Mouse (Mus musculus) forebrain, embryonic 14.5 days (tissue): ENCODE results near the gene Ddx47. TPM values are rescaled to one million over a fixed set of nuclear protein-coding genes. Genes with fewer than 3 reads are reported as not detected.

Experiments used
- ATAC-seq: fragments of 200-750 bp; cut with Nextera tagmentation; 2 replicates; pipeline ENCODE4 v1.8.0; 2017; ENCODE audit warnings: mild to moderate bottlenecking, moderate library complexity
- DNase-seq: peaks from one replicate; pipeline ENCODE4 v3.0.0-alpha.2; 2015; ENCODE audit warnings: low spot score
- H3K27ac ChIP-seq: fragments of 300-500 bp; sonication (generic); 2 replicates; pipeline ENCODE4 v1.5.1; 2014; ENCODE audit warnings: low read depth, mild to moderate bottlenecking, control low read depth, low read length, moderate library complexity
- H3K27me3 ChIP-seq: fragments of 300-500 bp; sonication (generic); replicated peaks from 2 replicates; pipeline ENCODE4 v1.6.1; 2014; ENCODE audit warnings: low read length, control low read depth, mixed read lengths; ENCODE audit not compliant: control insufficient read depth, insufficient read depth
- H3K36me3 ChIP-seq: fragments of 300-500 bp; sonication (generic); 2 replicates; pipeline ENCODE4 v1.6.1; 2014; ENCODE audit warnings: low read length, control low read depth; ENCODE audit not compliant: control insufficient read depth, insufficient read depth
- H3K4me1 ChIP-seq: fragments of 300-500 bp; sonication (generic); 2 replicates; pipeline ENCODE4 v1.6.1; 2014; ENCODE audit warnings: antibody characterized with exemption, low read length, control low read depth; ENCODE audit not compliant: control insufficient read depth, insufficient read depth
- H3K4me2 ChIP-seq: fragments of 300-500 bp; sonication (generic); 2 replicates; pipeline ENCODE4 v1.6.1; 2014; ENCODE audit warnings: mild to moderate bottlenecking, control low read depth, low read length
- H3K4me3 ChIP-seq: fragments of 300-500 bp; sonication (generic); 2 replicates; pipeline ENCODE4 v1.5.1; 2014; ENCODE audit warnings: low read depth, low read length, control low read depth
- H3K9ac ChIP-seq: fragments of 300-500 bp; sonication (generic); 2 replicates; pipeline ENCODE4 v1.6.1; 2014; ENCODE audit warnings: mild to moderate bottlenecking, low read length, control low read depth, moderate library complexity
- H3K9me3 ChIP-seq: fragments of 300-500 bp; sonication (generic); replicated peaks from 2 replicates; pipeline ENCODE4 v1.6.1; 2016; ENCODE audit warnings: low read length, control low read depth, mixed read lengths; ENCODE audit not compliant: control insufficient read depth
- WGBS: fragments of 180-500 bp; shearing (Covaris S2); extraction: QIAGEN DNeasy Blood & Tissue Kit; methylation state at CpG from one replicate; pipeline ENCODE4 v1.1.7; 2014; 5-methylcytosine and 5-hydroxymethylcytosine counted together
- polyA plus RNA-seq: library from polyadenylated mRNA; unstranded; fragments of >200 nt; fragmentation: Nextera tagmentation; extraction: Ambion mirVana; gene quantifications from 2 replicates; pipeline ENCODE4 v1.2.1, GENCODE M21; 2014

Ddx47 gene
- polyA plus RNA-seq, 1 experiment from 2014 or later = 79.8 TPM

DNA sequence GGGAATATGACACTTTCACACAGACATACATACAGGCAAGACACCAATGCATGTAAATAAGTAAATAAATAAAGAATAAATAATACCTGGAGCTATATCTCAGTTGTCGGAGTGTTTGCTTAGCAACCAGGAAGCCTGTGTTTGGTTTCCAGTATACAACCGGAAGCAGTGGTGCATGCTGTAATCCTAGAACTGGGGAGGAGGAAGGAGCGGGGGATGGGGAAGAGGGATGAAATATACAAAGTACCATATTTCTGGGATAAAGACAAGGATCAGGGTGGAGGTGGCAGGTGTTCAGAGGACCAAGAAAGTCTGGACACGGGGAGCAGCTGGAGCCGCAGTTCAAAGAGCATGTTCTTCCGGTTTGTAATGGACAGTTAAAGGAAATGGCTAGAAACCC, 37.1 kb downstream of the Ddx47 start:
- Histone ChIP-seq H3K4me2 (no peak overlapping the region), H3K9ac (no peak overlapping the region), H3K4me3 (no peak overlapping the region), H3K27me3 (no peaks in the 10 kb centered on the region), H3K27ac (no peak overlapping the region), H3K4me1 (no peaks in the 10 kb centered on the region), H3K9me3 (no peaks in the 10 kb centered on the region), H3K36me3 (no peaks in the 10 kb centered on the region)
- WGBS = 91% methylated on average over 6 of the region's 6 CpGs
- no peak for ATAC-seq
- DNase-seq = no peak

- no peak for ATAC-seq
- 88% methylated on average over 16 of the region's 16 CpGs for WGBS
- Histone ChIP-seq H3K27me3 (no peaks in the 10 kb centered on the region), H3K9ac (no peak overlapping the region), H3K4me2 (no peak overlapping the region), H3K27ac (no peak overlapping the region), H3K9me3 (no peaks in the 10 kb centered on the region), H3K4me3 (no peak overlapping the region), H3K4me1 (no peaks in the 10 kb centered on the region), H3K36me3 (no peaks in the 10 kb centered on the region)
- no peak for DNase-seq
Observed at GRCm38 (mm10) chr6:135048956-135049355, 37.5 kb downstream of the Ddx47 start.

- ATAC-seq (no peak), DNase-seq (no peak)
- no peak overlapping the region for H3K9ac ChIP-seq
- H3K4me1 ChIP-seq = no peaks in the 10 kb centered on the region
- WGBS = 66% methylated on average over 3 of the region's 3 CpGs
- H3K4me3 ChIP-seq = no peak overlapping the region
- H3K4me2 ChIP-seq = no peak overlapping the region
- H3K27ac ChIP-seq = no peak overlapping the region
- H3K9me3 ChIP-seq = no peaks in the 10 kb centered on the region
- no peaks in the 10 kb centered on the region for H3K36me3 ChIP-seq
- no peaks in the 10 kb centered on the region for H3K27me3 ChIP-seq
Observed at GRCm38 (mm10) chr6:135053789-135054188, 42.4 kb downstream of the Ddx47 start.

- no peak overlapping the region for H3K27ac ChIP-seq
- ATAC-seq (no peak), DNase-seq (no peak)
- H3K9ac ChIP-seq = no peak overlapping the region
- H3K4me3 ChIP-seq = no peak overlapping the region
- 70% methylated on average over 4 of the region's 4 CpGs for WGBS
- no peaks in the 10 kb centered on the region for H3K36me3 ChIP-seq
- no peaks in the 10 kb centered on the region for H3K27me3 ChIP-seq
- H3K4me1 ChIP-seq = no peaks in the 10 kb centered on the region
- no peaks in the 10 kb centered on the region for H3K9me3 ChIP-seq
- no peak overlapping the region for H3K4me2 ChIP-seq
Observed at GRCm38 (mm10) chr6:135055882-135056281, 44.5 kb downstream of the Ddx47 start.

DNA sequence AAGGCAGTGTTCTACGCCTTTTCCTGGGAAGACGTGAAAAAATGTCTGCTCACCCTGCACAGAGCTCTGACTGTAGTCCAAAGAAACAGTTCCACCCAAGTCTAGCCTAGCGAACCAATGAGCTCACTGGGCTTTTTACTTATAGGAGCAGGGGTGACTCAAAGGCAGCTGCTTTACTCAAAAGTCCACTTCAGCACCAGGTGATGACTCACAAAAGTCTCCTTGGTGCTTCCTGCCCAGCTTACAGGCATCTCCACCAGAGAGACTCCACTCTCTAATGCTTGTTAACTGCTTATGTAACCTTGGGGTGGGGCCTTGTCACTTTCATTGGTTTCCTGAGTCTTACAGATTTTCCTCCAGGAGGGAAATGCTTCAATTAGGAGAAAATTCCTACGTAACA, 49.3 kb downstream of the Ddx47 start:
- WGBS = 91% methylated on average over 4 of the region's 4 CpGs
- H3K4me2 ChIP-seq = no peak overlapping the region
- H3K9me3 ChIP-seq = no peaks in the 10 kb centered on the region
- H3K27ac ChIP-seq = no peak overlapping the region
- DNase-seq = no peak
- H3K9ac ChIP-seq = no peak overlapping the region
- H3K4me1 ChIP-seq = no peaks in the 10 kb centered on the region; the same call in 1 of the 2 replicates
- H3K4me3 ChIP-seq = no peak overlapping the region
- no peak for ATAC-seq
- H3K36me3 ChIP-seq = no peaks in the 10 kb centered on the region
- peaks cover 11% of the 10 kb centered on the region; the same call in 1 of the 2 replicates for H3K27me3 ChIP-seq

DNA sequence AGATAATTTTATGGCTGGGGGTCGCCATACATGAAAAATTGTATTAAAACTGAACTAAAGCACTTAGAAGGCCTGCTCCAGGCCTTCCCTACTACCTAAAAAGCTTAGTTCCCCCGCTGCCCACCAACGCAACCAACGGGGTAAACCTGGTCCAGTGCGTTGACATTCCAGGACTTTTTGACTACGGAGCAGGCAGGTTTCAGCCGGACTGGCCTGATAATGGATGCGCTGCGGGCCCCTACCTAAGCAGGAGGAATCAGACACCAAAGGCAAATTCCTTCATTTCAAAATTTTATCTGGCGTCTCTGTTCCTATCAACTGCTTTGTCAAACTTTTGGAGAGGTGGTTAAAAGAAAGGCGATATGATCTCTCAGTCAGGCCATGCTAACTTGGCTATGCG, 53.2 kb downstream of the Ddx47 start:
- Histone ChIP-seq H3K4me2 (no peak overlapping the region), H3K27ac (no peak overlapping the region), H3K4me1 (no peaks in the 10 kb centered on the region; the same call in 1 of the 2 replicates), H3K4me3 (no peak overlapping the region), H3K27me3 (peaks cover 11% of the 10 kb centered on the region; the same call in 1 of the 2 replicates), H3K9ac (no peak overlapping the region), H3K9me3 (no peaks in the 10 kb centered on the region), H3K36me3 (no peaks in the 10 kb centered on the region)
- DNase-seq (no peak), ATAC-seq (no peak)
- WGBS = 60% methylated on average over 12 of the region's 12 CpGs

DNA sequence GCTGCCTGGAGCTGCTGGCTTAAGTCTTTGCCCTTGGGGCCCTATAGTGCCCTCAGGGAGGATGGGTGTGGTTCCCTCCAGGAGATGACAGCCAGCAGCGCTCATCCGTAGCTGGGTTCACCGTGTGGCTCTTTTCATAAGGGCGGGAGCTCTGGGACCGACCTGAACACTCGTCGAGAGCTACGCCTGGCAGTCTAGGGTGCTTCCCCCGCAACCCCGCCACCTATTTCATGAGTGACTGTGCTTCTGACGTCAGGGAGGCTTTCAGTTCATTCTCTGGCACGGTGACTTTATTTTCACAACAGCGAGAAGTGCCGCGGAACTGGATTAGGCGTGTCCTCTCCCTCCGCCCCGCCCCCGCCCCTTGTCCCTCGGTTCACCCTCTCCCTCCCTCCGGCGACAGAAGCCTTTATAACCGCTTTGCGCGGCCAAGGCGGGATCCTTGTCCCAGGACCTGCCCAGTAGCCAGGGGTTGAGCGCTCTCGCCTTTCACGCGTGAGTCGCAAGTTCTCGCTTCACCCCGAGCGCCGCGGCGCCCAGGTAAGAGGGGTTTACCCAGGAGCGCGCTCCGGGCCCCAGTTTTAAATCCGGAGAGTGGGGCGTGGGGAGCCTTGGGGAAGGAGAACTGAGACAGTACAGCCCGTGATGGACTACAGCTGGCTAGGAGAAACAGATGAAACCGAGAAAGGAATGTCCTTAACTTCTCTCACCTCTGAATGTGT, 54.0 kb downstream of the Ddx47 start, which contains the start of gene Gprc5a:
Gene Gprc5a, plus strand, starts transcription at position 416 of the 722 bp plus-strand sequence.
- Histone ChIP-seq H3K9me3 (no peaks in the 10 kb centered on the region), H3K27me3 (peaks cover 11% of the 10 kb centered on the region; the same call in 1 of the 2 replicates), H3K9ac (peak within 1 kb of the TSS; percentile 50), H3K4me2 (peak within 1 kb of the TSS; percentile 74), H3K36me3 (no peaks in the 10 kb centered on the region), H3K27ac (no peak within 1 kb of the TSS), H3K4me3 (peak within 1 kb of the TSS; percentile 39), H3K4me1 (no peaks in the 10 kb centered on the region; the same call in 1 of the 2 replicates)
- under 1% methylated on average over 43 of the region's 44 CpGs for WGBS
- DNase-seq (peak; percentile 60), ATAC-seq (peak; percentile 61)

DNA sequence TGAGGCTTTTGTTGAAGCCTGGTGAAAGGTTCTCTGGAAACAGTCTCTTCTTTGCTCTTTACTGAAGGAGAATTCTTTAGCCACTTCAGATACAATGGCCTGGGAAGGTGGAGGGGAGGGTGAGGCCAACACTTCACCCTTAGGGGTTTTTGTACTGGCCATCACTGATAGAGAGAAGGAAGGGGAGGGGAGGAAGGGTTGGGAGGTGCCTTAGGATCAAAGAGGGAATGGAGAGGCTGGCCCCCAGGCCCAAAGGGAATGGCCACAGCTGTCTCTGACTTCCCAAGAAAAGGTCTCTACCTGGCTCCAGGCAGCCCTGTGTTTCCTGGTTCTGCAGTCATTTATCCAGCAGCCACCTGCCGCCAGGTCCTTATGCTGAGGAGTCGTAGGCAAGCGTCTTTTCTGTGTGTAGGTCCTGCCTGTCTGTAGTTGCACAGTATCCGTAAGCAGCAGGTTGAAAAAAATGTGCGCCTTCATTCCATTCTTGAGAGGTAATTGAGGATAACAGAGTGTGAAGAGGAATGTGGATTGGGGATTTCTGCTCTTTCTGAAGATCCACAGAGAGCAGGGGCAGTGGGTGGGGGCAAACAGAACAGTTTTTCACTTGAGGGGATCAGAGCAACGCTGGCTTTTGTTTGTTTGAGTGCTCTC, 55.5 kb downstream of the Ddx47 start:
- H3K27ac ChIP-seq = no peak overlapping the region
- WGBS = 28% methylated on average over 6 of the region's 6 CpGs
- H3K9me3 ChIP-seq = no peaks in the 10 kb centered on the region
- H3K4me3 ChIP-seq = no peak overlapping the region
- no peak for DNase-seq
- no peak overlapping the region for H3K9ac ChIP-seq
- no peaks in the 10 kb centered on the region for H3K36me3 ChIP-seq
- H3K4me1 ChIP-seq = no peaks in the 10 kb centered on the region; the same call in 1 of the 2 replicates
- H3K27me3 ChIP-seq = peaks cover 11% of the 10 kb centered on the region; the same call in 1 of the 2 replicates
- ATAC-seq = no peak
- no peak overlapping the region for H3K4me2 ChIP-seq

- DNase-seq = no peak
- H3K9me3 ChIP-seq = no peaks in the 10 kb centered on the region
- H3K4me1 ChIP-seq = no peaks in the 10 kb centered on the region; the same call in 1 of the 2 replicates
- H3K36me3 ChIP-seq = no peaks in the 10 kb centered on the region
- H3K27me3 ChIP-seq = peaks cover 11% of the 10 kb centered on the region; the same call in 1 of the 2 replicates
- no peak overlapping the region for H3K4me2 ChIP-seq
- no peak overlapping the region for H3K9ac ChIP-seq
- WGBS = 75% methylated on average over 5 of the region's 5 CpGs
- no peak overlapping the region for H3K4me3 ChIP-seq
- ATAC-seq = no peak
- H3K27ac ChIP-seq = no peak overlapping the region
Observed at GRCm38 (mm10) chr6:135068221-135068620, 56.8 kb downstream of the Ddx47 start.
